Mouse (Mus musculus) stomach, embryonic 15.5 days (tissue): ENCODE results near the gene Adgrl3. TPM values are rescaled to one million over a fixed set of nuclear protein-coding genes. Genes with fewer than 3 reads are reported as not detected.

Experiments
- ATAC-seq: fragments of 200-750 bp; cut with Nextera tagmentation; 2 replicates; pipeline ENCODE4 v1.8.0; 2017; ENCODE audit warnings: low read depth, moderate number of reproducible peaks, moderate TSS enrichment; ENCODE audit not compliant: insufficient read depth, low FRiP score
- H3K27ac ChIP-seq: fragments of 300-500 bp; sonication (generic); 2 replicates; pipeline ENCODE4 v1.5.1; 2015; ENCODE audit warnings: mild to moderate bottlenecking, inconsistent platforms
- H3K27me3 ChIP-seq: fragments of 300-500 bp; sonication (generic); replicated peaks from 2 replicates; pipeline ENCODE4 v1.6.1; 2015; ENCODE audit warnings: inconsistent platforms
- H3K36me3 ChIP-seq: fragments of 300-500 bp; sonication (generic); 2 replicates; pipeline ENCODE4 v1.6.1; 2015; ENCODE audit warnings: inconsistent platforms
- H3K4me1 ChIP-seq: fragments of 300-500 bp; sonication (generic); 2 replicates; pipeline ENCODE4 v1.6.1; 2015; ENCODE audit warnings: inconsistent platforms
- H3K4me2 ChIP-seq: fragments of 300-500 bp; sonication (generic); 2 replicates; pipeline ENCODE4 v1.6.1; 2015; ENCODE audit warnings: mild to moderate bottlenecking, inconsistent platforms
- H3K4me3 ChIP-seq: fragments of 300-500 bp; sonication (generic); replicated peaks from 2 replicates; pipeline ENCODE4 v1.5.1; 2015; ENCODE audit warnings: inconsistent platforms
- H3K9ac ChIP-seq: fragments of 300-500 bp; sonication (generic); 2 replicates; pipeline ENCODE4 v1.6.1; 2015; ENCODE audit warnings: inconsistent platforms
- H3K9me3 ChIP-seq: fragments of 300-500 bp; sonication (generic); 2 replicates; pipeline ENCODE4 v1.6.1; 2016; ENCODE audit warnings: inconsistent platforms
- WGBS: fragments of 180-500 bp; shearing (Covaris S2); methylation state at CpG from one replicate; pipeline ENCODE4 v1.1.7; 2015; 5-methylcytosine and 5-hydroxymethylcytosine counted together
- microRNA-seq: library from miRNA; unstranded; fragments of <30 nt; microRNA quantifications from one replicate; pipeline ENCODE4, GENCODE M21; 2016
- polyA plus RNA-seq: library from polyadenylated mRNA; unstranded; fragments of >200 nt; fragmentation: Nextera tagmentation; extraction: Ambion mirVana; gene quantifications from 2 replicates; pipeline ENCODE4 v1.2.1, GENCODE M21; 2015

Adgrl3 gene
- polyA plus RNA-seq, 1 experiment from 2014 or later: 17.5 TPM

DNA sequence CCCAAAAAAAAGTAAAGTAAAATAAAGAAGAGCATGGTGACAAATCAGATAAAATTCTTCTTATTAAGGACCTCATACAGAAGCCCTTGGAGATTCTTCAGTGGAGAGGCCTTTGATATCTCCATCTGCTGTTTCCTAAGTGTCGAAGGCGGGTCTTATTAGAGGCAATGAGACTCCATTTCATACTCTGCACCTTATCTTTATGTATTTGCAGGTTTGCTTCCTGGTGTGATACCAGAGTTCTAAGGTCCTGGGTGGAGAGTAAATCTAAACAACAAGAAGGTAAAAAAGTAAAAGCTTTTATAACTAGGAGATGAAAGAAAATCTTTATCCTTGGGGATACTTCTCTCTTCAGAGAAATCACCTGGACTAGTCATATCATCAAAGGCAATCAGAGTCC is 817.9 kb downstream of the Adgrl3 start:
- no peak overlapping the region for H3K27ac ChIP-seq
- WGBS: 92% methylated on average over 2 of the region's 2 CpGs
- no peak overlapping the region for H3K4me2 ChIP-seq
- H3K4me3 ChIP-seq: no peak overlapping the region
- H3K9me3 ChIP-seq: no peaks in the 10 kb centered on the region
- no peak for ATAC-seq
- H3K9ac ChIP-seq: no peak overlapping the region
- no peaks in the 10 kb centered on the region for H3K27me3 ChIP-seq
- H3K4me1 ChIP-seq: no peaks in the 10 kb centered on the region
- H3K36me3 ChIP-seq: no peaks in the 10 kb centered on the region

GRCm38 (mm10) chr5:81843798-81844197 is 823.9 kb downstream of the Adgrl3 start:
- Histone ChIP-seq H3K4me2 (no peak overlapping the region), H3K9ac (no peak overlapping the region), H3K9me3 (no peaks in the 10 kb centered on the region), H3K4me1 (no peaks in the 10 kb centered on the region), H3K36me3 (no peaks in the 10 kb centered on the region), H3K4me3 (no peak overlapping the region), H3K27ac (no peak overlapping the region), H3K27me3 (no peaks in the 10 kb centered on the region)
- WGBS: 59% methylated on average over 4 of the region's 4 CpGs
- no peak for ATAC-seq

DNA sequence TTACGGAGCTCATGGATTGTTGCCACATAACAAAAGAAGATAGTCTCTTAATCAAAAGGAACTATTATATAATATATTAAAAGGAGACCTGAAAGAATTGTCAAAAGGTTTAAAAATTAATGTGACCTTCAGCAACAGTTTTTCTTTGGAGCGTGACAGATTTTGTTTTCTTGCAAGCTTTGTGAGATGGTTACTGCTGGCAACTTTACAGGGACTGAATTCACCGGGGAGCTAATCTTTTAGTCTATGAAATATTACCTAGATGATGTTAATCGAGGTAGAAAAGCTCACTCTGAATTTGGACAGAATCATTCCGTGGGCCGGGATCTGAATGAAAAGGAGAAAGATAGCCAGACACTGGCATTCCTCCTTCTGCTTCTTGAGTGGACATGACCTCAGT is 850.4 kb downstream of the Adgrl3 start:
- Histone ChIP-seq H3K9ac (no peak overlapping the region), H3K27ac (no peak overlapping the region), H3K27me3 (no peaks in the 10 kb centered on the region), H3K4me3 (no peak overlapping the region), H3K4me2 (no peak overlapping the region), H3K4me1 (no peaks in the 10 kb centered on the region), H3K36me3 (no peaks in the 10 kb centered on the region), H3K9me3 (no peaks in the 10 kb centered on the region)
- WGBS: 81% methylated on average over 6 of the region's 6 CpGs
- no peak for ATAC-seq

Small RNAs within 50 kb of the gene (microRNA-seq; reads per million reads assigned to microRNA genes)
- gene Gm22048: not detected
